Mouse (Mus musculus) adrenal gland, postnatal 36 days (tissue): Measurements from ENCODE around the gene Fam114a2. TPM values are rescaled to one million over a fixed set of nuclear protein-coding genes. Genes with fewer than 3 reads are reported as not detected.

Source experiments
- DNase-seq, 2 experiments: peaks; one replicate each; pipeline ENCODE4 v3.0.0; 2021; ENCODE audit warnings: mixed read lengths in 1 of 2
- total RNA-seq, 2 experiments: library from RNA; stranded (reverse); gene quantifications; 2 replicates each; pipeline ENCODE4 v1.2.3; 2021

Fam114a2 gene
- total RNA-seq, 2 experiments from 2014 or later: 56.8 to 72.0 TPM

DNA sequence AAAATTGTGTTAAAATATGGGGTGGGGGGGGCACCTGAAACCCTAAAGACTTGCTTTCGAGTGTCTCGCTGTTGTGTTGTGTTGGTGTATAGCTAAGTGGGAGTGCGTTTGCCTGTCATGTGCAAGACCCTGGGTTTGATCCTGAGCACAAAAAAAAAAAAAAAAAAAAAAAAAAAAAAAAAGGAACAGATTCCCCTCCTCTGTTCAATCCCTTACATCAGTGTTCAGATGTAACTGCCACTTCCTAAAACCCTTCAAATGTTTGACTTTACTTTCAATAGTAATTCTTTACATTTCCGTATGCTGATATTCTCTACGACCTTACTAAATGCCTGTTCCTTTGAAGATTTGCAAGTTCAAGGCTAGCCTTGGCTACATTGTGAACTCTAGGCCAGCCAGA, 887 bp upstream of the Fam114a2 start:
- no peak for DNase-seq

DNA sequence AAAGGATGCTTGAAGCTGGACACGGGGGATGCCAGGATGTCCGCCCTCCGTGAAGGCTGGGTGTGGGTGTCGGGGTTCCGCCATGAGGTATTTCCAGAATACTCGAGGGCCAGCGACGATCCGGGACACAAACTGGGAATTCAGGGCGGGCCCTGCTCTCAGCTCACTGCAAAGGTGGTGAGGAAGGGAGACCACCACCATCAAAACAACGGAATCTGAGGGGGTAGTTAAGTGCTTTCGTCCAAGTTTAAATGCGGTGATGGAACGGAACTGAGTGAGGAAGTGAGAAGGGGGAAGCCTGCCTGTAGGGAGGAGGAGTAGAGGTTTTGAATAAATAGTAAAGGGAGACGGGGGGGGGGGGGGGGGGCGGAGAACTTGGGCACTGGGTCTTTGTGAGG, 333 bp upstream of the Fam114a2 start:
- no peak for DNase-seq

DNA sequence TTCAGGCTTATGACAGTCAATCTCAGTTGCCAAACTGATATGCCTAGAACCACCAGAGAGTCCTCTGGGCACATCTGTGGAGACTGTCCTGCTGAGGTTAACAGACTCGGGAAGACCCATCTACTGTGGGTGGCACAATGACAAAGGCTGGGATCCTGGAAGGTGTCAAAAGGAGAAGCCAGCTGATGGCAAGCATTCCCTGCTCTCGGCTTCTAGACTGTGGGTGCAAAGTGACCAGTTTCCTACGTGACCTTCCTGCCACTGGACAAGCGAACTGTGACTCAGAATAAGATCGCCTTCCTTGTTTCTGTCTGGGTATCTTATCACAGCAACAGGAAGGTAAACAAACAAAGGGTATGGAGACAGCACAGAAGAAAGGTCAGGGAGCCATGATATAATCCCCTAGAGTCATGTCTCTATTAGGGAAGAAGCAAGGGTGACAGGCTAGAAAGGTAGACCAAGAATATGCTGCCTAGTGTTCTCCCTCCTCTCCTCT, 1.4 kb downstream of the Fam114a2 start:
- DNase-seq: no peak

DNA sequence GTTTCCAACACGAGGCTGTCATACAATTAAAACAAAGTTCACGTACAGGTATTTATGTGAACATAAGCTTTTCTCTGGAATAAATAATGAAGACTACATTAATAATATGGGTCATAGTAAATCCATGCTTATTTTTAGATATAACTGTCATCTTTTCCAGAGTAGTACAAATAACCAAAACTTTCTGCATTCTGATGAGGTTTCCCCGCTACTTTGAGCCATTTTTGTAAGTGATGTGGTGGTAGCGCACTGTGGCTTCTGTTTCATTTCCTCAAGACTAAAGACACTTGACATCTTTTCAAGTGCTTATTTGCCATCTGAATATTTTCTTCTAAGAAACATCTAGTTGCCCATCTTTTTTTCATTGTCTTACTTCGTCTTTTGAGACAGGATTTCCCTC, 3.2 kb downstream of the Fam114a2 start:
- DNase-seq: no peak

DNA sequence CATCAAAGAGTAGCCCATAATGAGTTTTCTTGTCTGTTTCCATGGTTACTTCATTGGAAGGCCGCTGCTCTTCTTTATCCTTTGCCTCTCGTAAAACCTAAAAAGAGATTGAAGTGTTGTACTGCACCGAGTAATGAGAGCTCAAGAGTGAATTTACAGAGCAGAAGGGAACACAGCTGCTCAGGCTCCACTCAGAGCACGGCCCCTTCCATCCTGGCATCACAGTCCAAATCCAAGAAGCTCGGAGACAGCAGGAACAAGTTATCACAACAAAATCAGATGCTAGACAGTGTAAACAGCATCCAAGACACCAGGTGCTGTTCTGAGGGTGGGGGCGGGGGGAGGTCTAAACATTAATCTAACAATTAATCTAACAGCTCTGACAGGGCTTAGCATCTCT, 11.5 kb downstream of the Fam114a2 start:
- no peak for DNase-seq

DNA sequence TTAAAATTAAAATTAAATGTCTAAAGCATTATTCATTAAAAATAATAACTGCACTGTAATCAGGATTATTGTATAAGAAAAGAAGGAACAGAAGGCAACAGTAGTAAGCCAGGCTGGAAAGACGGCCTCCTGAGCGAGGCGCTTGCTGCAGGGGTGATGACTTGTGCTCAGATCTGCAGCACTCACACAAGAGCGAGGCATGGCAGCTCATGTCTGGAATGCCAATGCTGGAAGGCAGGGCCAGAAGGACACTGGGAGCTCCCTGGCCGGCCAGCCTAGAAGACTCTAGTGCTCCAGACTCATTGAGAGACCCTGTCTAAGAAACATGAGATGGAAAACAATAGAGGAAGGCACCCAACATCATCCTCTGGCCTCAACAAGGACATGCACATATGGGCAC, 15.3 kb downstream of the Fam114a2 start:
- DNase-seq: no peak

DNA sequence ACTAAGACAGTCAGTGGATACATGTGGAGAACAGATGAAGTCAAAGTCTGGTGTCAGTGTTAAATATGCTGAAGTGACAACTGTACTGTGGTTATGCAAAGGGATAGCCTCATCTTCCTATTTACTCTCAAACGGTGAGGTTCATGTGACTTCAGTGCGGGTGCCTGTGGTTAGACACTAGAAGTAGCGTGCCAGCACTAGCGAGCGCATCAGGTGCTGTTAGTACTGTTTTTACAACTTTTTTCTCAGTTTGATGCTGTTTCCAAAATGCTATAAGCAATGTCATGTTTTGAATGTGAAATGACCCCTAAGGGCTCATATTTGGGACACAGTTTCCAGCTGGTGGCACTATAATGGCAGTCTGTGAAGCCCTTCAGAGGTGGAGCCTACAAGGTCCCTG, 20.2 kb downstream of the Fam114a2 start:
- DNase-seq: no peak

DNA sequence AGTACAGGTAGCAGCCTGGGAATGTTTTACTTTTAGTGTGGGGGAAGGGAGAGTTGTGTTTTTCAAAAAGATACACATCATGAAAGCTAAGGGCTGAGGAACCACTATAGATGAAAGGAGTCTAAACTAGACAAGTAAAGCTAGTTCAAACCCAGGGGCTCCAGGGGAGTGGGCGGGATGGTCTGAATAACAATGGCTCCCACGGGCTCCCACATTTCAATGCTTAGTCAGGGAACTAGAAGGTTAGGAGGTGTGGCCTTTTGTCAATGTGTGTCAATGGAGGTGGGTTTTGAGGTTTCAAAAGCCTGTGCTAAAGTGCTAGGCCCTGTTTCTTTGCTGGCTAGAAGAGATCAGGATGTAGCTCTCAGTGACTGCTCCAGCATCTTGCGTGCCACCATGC, 20.7 kb downstream of the Fam114a2 start:
- no peak for DNase-seq

DNA sequence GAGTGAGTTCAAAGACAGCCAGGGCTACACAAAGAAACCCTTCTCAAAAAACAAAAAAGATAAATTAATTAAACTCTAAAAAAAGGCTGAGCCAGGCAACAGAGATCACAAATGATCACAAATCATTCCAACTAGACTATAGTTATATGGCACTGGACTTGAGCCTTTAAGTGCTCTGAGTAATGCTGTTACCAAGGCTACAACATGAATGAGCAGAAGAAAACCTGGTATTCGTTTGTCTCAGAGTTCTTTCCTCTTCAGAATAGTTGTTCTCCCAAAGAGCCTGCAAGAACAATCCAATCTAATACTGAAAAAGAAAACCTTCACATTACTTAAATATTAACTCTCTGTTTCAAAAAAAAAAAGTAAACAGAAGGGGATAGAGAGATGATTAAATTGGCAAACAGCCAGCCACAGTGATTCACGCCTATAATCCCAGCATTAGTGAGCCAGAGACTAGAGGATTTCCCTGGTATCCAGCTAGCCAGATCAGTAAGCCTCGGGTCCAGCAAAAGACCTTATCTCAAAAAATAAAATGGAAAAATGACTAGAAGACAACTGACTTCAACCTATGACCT, 21.9 kb downstream of the Fam114a2 start:
- DNase-seq: peak; percentile 33 to 37

DNA sequence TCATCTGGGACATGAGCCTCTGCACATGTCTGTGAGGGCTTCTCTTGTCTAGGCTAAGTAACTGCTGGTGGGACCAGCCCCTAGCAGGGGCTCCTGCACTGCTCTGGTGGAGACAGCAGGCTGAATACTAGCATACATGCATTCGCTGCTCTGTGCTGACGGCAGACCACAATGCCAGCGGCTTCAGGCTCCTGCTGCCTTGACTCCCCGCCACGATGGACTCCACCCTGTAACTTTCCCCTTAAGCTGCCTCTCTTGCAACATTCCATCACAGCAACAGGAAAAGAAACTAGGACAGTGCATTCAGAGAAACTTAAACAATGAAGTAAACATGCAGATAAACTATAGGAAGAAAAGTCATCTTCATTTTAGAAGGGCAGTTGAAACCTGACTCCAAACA, 30.0 kb downstream of the Fam114a2 start:
- no peak for DNase-seq

DNA sequence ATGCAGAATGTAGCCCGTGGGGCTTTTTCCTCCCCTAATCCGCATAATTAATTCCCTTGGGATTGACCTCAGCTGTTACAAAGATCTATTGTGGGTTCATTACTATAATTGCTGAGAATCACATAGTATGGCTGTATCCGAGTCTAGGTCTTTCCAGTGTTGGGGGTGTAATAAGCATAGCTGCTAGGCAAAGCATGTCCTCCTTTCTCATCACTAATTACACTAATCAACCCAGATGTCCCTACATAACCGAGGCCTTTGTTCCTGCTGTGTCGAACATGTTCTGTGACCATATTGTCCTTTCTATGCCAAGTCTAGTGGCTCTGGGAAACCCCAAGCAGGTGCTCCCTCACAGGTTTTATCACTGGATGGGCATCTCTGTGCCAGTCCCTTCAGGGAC, 40.3 kb downstream of the Fam114a2 start:
- no peak for DNase-seq

DNA sequence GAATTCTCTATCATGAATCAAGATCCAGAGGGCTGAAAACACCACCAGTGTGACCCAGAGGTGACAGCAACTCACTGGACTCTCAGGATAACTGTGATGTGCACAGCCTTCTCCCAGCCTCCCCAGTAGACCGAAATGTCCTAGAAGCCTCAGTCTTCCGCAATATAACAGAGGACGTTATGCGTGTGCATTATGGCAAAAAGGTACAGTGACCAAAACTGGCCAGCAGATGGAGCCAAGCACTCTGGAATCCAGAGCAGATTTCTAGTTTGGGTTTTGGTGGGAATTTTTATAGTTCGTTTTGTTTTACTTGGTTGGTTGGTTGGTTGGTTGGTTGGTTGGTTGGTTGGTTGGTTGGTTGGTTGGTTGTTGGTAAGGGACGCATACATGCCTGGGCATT, 43.3 kb downstream of the Fam114a2 start:
- DNase-seq: peak; percentile 57 to 65

DNA sequence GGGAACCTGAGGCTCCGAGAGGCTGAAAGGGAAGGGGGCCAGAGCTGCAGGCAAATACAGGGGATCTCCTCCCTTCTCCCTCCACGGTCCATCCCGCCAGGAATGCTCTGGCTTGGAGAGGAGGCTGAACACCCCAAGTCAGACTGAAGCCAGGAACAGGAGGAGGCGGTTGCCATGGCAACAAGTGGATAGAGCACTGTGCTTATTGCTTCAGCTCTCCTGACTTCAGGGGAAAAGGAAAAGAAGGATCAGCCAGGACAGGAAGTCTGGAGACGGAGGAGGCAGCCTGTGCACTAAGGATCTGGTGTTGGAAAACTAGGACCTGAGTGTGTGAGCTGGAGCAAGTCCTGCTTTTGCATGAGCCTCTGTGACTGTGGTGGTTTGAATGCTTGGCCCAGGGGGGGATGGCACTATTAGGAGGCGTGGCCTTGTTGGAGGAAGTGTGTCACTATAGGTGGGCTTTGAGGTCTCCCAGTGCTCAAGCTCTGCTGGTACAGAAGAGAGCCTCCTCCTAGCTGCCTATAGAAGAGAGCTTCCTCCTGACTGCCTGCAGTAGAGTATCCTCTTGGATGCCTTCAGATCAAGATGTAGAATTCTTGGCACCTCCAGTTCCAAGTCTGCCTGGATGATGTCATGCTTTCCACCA, 44.0 kb downstream of the Fam114a2 start:
- DNase-seq: no peak

DNA sequence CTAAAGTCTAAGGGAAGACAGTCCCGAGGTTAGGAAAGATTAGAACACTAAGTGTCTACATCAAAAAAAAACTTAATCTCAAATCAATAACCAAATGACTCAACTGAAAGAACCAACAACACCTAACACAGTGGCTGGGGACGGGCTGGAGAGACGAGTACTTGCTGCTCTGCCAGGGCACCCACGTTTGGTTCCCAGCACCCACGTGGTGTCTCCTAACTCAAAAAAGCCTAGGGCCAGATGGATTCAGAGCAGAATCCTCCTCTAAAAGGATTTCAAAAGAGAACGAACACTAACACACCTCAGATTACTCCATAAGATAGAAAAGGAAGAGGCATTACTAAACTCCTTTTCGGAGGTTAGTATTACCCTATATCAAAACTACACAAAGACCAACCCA, 47.4 kb downstream of the Fam114a2 start:
- DNase-seq: no peak

DNA sequence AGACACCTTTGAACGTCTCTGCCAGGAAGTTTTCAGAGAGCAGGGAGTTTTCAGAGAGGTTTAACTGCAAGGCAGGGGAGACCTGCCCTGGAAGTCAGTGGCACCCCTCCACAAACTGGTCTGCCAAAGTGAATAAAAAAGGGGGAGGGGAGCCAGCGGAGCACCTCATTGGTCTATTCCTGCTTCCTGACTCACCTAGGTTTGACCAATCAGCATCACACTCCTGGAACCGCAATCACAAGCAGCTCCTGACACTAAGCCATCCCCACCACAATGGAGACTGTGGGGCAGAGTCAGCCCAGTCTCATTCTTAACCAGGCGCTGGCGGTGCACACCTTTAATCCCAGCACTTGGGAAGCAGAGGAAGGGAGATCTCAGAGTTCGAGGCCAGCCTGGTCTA, 48.4 kb downstream of the Fam114a2 start:
- DNase-seq: no peak

DNA sequence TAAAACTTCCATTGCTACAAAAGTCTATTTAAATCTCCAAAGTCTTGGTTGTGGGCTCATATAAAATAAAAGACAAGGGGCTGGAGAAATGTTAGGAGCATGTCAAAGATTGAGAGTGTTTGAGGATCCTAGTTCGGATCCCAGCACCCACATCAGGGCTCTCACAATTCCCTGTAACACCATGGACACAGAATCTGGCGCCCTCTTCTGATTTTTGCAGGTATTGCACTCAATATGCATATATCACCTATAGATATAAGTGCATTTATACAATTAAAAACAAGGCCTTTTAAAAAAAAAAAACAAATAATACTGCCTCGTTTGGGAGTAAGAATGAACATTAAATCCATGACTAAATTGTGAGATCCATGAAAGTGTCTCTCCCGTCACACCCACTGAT, 49.7 kb downstream of the Fam114a2 start:
- no peak for DNase-seq

DNA sequence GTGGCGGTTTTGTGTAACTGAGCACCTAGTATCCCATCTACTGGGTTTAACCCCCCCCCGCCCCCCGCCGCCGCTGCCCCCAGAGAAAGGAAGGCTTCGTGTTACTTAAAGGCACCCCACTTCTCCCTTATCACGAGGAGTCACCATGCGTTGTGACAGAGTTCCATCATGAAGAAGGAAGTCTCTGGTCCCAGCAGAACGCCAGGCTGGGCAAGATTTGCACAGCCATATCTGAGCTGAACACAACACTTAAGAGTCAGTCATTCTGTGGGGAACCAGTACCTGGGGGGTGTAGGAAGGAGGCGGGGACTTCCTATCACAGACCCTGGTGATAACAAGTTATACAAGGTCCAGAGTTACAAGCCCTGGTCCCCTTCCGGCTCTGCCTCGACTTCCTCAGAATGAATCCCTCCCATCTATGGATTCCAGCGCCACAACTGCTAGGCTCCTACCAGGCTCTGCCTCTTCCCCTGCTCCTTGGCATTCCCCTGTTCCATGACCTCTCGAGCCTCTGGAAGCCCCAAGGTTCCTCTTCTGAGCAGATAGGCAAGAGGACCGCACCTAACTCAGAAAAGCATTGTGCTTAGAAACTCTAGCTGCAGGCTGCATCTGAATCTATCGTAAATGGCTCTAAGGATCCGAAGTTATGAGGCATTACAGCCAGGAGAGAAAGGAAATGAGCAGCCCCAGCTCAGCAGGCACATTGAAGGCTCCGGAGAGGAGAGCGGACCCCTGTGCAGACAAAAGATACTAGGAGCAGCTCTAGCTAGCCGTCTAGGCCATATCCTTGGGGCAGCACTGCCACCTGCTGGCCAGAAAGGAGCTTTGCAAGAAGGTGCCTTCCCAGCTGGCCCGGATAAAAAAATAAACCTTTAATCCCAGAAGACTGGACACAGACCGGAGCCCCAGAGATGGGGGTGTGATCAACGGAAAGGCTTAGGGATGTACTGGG, 51.0 kb downstream of the Fam114a2 start:
- DNase-seq: peak; percentile 66 to 76

DNA sequence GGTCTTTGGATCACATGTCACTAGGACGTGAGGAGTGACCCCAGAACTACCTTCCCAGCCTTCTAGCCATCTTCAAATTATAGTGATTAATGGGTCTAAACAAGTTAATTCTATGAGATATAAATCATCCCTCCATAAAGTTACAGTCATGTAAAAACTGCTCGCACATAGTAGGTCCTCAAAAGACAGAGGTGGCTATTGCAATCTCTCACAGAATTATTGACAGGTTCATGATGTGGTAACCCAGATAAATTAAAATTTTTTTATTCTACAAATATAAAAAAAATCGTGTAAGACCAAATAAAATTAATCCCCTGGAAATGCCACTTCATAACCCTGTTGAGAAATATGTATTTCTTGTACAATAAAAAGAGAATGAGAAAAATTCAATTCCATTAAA, 52.6 kb downstream of the Fam114a2 start:
- no peak for DNase-seq

DNA sequence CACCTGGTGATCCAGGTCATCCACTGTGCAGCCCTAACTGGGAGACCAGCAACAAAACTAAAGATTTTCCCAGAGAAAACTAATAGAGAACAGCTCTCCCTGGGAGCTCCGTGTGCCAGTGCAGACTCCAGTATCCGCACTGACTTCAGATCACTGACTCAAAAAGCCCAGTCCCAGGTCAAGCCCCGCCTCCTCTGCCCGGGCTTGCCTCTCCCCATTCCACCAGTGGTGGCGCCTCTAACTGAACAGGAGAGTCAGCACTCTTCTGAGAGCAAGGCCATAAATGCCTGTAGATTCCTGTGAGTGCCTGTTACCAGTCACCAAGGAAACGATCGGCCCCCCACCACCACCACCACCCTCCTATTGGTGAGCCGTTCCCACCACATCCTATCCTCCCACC, 53.4 kb downstream of the Fam114a2 start:
- DNase-seq: peak; percentile 59 to 63

DNA sequence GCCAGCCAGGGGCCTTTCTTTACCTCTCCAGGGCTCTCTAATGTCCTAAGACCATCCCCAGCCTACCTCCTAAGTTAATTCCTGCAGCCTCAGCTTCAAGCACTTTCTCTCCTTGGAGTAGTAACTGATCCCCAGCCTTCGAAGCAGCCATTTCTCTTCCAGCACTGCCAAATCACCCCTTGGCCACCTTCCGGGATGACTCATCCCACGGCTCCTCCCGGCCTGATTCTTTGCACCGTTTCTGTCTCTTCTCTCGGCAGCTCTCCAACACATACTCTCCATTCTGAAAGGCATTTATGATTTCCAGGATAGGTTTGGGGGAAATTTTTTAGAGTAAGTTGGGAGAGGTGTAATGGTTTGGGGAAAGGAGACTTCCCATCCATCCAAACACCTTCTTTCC, 58.7 kb downstream of the Fam114a2 start:
- peak; percentile 38 to 42 for DNase-seq

DNA sequence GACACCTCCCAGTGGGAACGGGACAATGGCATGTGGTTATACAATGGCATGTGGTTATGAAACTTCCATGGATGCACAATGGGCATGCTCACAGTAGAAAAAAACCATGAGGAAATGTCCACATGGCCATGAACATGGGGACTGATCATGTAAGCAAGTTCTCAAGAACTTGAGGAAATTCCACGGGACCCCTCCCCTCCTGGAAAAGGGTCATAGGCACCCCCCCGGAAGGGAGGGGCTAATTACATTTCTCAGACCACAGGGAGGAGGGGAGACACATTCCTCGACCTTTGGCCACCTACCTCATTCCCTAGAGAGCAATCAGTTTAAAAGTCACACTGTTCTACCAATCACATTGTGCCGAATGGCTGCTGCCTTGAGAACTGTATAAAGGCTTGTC, 64.0 kb downstream of the Fam114a2 start:
- no peak for DNase-seq

DNA sequence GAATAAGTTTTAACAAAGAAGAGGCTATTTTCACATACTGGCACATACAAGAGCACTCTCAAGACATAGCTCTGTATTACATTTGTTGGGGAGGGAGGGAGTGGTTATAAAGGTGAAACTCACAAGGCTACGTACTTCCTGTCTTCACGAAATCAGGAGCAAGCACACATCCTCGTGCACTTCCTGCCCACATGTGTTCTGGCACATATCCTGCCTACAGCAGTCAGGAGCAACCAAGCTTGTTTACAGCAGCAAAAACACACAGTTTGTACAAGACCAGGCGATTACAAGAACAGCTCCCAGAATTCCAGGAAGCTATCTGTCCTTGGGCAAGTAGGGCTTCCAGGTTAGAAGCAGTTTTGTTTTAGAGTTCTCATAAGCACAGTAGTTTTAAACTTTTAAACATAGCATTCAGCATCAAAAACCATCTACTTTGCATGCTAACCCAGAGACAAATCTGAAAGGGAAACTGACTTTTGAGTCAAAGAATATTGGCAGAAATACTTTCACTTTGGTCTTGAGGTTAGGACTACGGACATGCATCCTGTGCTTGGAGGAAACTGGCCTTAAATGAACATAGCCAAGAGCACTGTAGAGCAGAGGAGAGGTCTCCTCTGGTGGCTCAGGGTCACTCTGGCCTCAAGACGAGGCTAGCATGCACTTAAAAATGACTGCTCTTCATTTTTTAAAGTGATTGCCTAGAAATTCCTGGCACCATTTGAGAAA, 73.0 kb downstream of the Fam114a2 start:
- no peak for DNase-seq
